Mouse (Mus musculus) A20 (cell line): ENCODE results near the gene Rbm28.
A peak's percentile ranks its signal among the peaks of the same experiment; 100 is the strongest.
"Not testable (repeated sequence)": the region's sequence is repeated elsewhere in the genome, so short reads cannot be mapped to it uniquely, and the experiment has no call there.

Source experiments
- DNase-seq: peaks from one replicate; pipeline ENCODE4 v3.0.0-alpha.2; 2011; ENCODE audit warnings: low read depth, low spot score

Gene Rbm28

DNA sequence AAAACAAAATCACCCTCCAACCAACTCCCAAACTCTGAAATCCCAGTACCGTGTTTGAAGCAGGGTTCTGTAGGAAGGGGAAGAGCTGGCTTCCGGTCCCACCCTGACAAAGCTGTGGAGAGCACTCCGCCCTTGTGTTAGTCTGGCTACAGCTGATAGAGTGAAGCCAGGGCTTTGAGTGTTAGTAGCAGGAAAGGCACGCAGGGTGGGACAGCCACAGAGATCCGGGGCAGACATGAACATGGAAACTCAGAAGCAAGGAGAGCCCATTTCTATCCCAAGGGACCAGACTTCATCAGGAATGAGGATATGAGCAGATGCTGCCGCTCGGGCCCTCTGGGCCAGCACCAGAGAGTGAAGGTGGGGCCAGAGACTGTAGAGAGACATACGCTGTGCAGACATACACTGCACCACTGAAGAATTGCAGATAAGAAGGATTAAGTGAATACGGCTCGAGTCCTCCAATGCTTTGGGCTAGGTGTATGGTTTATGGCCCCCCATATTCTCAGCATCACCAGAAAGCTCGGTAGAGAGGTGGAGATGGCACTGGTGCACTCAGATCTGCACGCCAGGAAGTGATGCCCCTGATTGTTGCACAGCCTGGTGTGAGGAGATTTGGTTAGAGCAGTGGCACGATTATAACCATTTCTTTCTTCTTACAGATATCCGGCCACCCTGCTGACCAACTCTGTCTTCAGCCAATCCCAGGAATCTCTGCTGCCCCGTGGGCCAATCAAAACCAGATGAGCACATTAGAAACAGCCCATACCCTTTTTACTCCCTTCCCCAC is 29.4 kb upstream of the Rbm28 start:
- no peak for DNase-seq

DNA sequence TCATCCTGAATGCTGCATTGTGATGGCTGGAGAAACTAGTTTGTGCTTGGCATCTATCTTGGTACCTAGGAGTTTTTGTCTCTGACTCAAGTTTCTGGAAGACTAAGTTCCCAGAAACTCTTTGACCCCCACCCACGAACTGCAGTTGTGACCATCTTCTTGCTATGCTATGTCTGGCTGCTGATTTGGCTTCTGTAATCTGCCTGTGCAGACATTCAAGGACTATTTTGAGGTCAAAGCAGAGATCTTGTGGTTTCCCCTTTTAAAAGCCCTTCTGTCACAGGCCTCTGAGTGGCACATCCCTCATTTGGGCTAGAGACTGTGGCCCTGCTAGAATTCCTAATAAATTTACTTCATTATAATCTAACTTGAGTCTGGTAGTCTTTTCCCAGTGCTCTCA is 23.1 kb upstream of the Rbm28 start:
- no peak for DNase-seq

DNA sequence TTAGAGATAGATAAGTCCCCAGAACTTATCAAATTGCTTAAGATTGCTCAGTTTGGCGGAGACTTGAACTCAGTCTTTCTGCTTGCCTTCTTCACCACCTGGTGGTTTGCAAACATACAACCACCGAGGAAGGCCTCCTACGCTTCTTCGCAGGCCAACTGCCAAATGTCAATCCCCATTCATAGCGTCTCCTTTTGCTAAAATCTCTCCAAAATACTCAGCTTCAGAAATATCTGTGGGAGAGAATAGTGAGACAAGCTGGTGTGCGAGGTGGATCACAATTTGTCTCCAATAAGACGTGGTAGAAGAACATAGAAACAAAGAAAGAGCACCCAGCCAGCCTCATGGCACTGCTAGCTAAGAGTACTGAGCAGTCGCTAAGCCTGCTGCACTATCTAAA is 15.0 kb upstream of the Rbm28 start:
- no peak for DNase-seq

DNA sequence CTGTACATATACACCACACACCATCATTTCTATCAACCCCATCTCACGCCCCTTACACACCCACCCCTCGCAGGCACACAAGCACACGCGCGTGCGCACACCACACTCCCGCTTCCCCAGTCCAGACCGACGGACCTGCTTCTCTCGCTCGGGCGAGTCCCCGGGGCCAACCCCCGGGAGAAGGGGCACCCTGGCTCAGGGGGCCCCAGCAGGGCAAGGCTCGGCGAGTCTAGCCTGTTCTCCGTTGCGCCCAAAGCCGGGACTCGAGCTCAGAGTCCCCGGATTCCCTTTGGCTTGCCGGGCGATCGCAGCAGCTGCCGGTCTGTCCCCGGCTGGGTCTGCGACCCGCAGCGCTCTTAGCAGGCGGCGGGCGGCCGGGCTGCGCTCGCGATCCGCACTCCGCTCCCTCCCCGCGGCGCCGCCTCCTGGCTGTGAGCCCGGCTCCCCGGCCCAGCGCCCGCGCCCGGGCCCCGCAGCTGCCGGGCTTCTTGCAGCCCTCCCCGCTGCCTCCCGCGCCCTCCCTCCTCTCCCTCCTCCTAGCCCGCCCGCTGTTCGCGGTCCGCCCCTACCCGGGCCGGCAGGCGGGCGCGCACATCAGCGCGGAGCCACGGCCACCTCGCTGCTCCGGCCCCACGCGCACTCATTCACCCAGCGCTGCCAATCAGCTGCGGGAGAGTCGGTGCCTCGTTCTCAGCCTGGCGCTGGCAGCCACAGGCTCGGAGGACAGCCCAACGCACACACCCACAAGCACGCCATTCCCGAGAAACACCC is 14.3 kb upstream of the Rbm28 start, which contains the start of gene Prrt4:
TSS of gene Prrt4 (minus strand) at position 697 of the 771 bp plus-strand sequence.
- no peak for DNase-seq

DNA sequence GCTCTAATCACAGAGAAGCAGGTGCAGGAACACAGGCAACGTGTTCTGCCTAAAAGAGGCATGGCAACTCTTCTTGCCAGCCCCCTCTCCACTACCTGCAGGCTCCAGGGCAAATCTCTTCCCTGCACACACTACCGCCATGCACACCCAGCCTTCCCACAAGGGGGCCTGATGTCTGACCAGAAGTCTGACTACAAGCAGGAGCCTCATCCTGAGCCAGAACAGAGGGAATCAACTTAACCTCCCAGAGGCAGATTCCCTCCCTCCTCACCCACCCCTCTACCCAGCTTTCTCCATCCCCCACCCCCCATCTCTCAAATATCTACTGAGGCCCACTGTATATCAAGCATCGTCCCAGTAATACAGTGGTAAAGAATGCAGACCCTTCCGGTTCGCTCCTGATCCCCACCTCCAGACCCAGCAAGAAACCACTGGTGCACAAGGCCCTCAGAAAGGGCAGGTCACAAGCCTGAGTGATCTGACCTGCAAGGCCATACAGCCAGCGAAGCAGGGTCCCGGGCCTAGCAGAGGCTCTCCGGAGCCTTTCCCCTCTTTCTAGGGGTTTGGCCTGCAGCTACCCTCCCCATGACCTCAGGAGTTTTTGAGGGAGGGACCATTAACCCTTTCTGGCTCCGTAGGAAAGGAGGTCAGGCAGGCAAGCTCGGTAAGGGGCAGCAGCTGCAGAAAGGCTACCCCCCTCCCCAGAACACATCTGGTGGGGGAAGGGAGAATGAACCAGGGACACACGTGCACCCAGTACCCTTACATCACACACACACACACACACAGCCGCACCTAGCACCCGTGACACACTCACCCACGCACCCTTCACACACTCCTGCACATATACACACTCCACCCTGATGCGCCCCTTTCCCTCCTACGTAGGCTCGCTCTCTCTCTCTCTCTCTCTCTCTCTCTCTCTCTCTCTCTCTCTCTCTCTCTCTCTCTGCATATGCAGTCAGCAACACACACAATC is 13.4 kb upstream of the Rbm28 start:
- no peak for DNase-seq

DNA sequence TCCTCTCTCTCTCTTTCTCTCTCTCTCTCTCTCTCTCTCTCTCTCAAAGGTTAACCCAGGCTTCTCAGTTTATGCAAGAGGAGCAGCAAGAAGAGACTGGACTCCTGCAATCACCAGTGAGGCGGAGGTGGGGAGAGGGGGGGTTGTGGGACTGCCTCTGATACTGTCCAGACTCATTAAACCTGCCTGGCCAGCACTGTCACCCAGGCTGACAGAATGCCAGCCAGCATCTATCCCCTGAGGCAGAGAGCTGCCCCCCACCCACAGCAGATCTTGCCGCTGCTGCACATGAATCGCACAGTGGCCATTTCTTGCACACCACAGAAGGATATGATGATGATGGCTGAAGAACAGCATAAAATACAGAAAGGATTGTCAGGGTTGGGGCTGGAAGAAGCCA is 10.3 kb upstream of the Rbm28 start:
- DNase-seq, result no peak

DNA sequence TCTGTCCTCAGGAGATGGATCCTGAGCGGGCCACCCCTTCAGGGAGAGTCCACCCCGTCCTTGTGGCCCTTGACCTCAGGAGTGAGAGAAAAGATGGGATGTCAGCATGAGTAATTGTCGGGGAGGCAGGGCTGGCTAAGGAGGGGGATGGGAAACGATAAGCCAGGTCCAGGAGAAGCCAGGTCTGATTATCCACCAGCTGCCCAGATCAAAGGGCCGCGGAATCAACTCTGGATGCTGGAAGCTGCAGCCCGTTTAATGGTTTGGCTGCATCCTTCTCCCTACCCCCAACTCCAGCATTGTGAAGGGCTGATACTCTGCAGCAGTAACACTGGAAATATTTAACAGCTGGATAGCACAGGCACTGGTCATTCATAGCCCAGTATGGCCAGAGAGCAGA is 9.6 kb upstream of the Rbm28 start:
- no peak for DNase-seq

DNA sequence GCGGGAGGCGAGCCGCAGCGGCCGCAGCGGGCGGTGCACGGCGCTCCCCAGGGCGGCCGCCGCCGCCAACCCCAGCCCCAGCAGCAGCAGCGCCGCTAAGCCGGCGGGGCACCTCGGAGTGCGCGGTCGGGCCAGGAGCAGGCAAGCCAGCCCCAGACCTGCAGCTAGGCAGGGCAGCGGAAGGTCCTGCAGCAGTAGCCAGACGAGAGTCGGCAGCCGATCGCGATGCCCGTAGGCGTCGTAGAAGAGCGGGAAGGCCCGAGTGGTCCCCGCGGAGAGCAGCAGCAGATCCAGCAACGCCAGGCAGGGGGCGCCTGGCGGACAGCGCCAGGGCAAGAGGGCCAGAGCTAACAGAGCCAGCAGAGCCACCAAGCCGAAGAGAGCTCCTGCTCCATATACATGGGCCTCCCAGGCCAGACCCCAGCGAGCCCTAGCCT is 6.2 kb upstream of the Rbm28 start:
- DNase-seq, result peak; percentile 54

DNA sequence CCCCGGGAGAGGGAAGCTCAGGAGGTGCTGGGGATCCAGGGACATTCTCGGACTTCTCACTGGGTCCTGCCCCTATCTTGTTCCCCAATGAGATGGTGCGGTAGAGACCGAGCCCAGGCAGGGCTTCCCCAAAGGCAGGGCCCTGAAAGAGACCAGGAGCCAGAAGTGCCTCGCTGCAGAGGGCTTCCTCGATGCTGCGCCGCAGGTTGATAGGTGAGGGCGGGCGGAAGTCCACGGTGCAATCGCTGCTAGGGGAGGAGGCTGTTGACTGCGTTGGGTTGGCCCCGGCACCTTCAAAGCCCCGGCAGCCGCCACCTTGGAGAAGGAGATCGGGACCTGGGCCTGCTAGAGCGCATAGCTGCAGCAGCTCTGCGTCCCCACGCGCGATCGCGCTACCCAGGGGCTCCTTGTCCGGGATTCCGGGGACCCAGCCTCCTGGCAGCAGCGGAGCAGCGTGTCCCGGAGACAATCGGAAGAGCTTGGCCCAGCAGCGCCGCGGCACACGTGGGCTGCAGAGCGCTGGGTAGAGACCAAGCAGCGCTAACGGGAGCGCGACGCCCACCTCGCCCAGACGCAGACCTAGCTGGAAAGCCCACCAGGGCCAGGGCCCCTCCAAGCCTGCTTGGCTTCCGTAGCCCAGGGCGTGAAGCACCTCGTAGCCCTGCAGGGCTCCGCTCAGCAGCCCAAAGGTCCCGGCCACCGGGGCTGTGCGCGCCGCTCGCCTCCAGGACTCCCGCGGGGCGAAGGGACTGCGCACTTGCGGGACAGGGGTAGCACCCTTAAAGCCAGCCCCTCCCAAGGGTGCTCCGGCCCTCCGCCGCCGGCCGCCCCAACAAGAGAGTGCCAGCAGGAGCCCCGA is 5.5 kb upstream of the Rbm28 start:
- DNase-seq, result no peak

DNA sequence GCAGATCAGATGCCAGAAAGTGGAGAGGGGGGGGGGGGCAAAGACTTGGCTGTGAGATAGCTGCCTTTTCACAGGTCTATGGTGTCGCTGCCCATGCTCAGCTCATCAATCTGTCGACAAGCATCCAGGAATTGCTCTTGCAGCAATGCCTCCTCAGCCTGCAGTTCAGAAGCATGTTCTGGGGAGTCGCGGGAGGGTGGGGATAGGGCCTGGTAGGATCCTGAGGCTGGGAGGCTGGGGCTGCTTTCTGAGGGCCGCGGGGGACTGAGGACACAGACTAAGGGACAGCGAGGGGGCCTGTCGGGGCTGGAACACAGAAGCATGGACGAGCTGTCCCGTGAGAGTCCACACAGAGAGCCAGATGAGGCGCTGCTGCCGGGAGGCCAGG is 4.9 kb upstream of the Rbm28 start:
- DNase-seq, result no peak

DNA sequence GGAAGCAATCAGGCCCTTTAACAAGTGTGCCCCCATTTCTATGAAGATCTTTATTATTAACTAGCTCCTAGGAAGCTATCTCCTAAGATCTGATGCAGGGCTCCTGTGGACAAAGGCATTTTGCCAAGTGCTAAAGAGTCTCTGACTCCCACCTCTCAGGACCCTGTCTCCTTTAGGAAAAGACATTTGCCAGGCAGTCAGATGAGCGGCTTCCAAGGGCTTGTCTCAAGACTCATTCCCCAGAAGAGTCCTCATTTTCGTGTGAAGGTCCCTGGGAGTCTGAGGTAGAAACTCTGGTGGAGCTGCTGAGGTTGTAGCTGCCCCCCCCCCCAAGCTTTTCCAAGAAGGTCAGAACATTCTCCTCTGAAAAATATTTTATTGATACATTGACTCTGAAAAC is 4.1 kb upstream of the Rbm28 start:
- DNase-seq, result no peak

DNA sequence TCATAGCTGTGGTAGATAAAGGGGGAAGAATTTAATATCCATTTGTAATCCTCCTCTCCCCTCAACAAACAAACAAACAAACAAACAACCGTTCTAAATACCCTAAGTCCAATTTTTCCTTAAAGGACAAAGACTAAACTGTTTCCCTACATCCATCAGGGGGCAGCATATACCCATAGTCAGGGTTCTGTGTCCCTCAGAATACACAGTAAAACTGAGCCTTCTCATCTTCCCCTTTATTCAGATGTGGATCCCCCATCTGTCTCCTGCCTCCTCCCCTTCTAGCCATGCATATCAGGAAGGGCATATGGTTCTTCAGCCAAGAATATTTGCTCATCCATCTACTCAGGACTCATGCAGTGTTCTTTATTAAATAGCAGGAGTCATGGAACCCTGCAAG is 1.4 kb upstream of the Rbm28 start:
- peak; percentile 70 for DNase-seq

DNA sequence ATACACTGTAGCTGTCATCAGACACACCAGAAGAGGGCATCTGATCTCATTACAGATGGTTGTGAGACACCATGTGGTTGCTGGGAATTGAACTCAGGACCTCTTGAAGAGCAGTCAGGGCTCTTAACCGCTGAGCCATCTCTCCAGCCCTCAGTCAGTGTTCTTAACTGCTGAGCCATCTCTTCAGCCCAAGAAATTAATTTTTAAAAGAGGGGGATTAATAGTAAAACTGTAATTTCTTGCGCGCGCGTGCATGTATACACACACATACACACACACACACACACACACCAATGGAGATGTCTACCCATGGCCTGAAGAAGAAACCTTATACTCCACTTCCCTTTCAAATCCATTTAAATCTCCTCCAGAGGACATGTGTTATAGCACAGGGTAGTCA is 3.5 kb downstream of the Rbm28 start:
- not testable (repeated sequence) for DNase-seq

DNA sequence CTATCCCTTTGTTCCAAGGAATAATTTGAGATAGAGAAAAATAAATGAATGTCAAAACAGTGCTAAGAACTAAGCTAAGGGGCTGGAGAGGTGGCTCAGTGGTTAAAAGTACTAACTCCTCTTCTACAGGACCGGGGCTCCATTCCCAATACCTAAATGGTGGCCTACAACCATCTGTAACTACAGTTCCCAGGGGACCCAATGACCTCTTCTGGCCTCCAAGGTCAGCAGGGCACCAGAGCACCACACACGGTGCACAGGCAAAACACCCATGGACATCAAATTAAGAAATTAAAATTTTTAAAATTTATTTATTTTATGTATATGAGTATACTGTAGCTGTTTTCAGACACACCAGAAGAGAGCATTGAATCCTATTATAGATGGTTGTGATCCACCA is 4.0 kb downstream of the Rbm28 start:
- DNase-seq, result no peak

DNA sequence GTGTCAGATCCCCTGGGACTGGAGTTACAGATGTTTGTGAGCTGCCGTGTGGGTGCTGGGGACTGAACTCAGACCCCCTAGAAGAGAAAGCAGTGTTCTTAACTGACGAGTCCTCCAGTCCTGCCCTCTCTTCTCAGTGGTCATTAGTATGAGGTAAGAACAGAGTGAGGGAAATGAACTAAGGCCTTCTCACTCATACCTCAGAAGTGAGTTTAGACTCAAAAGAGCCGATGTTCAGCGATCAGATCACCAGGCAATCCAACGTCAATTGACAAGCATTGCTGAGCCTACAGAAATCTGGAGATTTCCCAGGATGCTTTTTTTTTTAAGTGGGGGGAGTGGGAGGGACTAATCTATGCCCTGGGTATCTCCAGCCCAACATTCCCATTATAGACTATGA is 8.5 kb downstream of the Rbm28 start:
- no peak for DNase-seq

DNA sequence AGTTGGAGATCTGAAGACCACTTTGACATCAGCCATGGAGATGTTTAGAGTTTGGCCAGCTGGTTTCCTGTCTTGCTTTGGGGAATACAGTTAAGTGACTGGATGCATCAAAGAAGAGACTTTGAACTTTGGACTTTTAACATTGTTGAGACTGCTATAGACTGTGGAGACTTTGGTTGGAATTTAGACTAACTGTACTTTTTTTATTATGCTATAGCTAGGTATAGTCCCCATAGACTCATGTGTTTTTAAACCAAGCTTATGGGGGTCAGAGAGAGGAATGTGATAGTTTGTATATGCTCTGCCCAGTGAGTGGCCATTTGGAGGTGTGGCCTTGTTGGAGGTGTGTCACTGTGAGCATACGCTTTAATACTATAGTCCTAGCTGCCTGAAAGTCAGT is 14.8 kb downstream of the Rbm28 start:
- DNase-seq, result no peak

DNA sequence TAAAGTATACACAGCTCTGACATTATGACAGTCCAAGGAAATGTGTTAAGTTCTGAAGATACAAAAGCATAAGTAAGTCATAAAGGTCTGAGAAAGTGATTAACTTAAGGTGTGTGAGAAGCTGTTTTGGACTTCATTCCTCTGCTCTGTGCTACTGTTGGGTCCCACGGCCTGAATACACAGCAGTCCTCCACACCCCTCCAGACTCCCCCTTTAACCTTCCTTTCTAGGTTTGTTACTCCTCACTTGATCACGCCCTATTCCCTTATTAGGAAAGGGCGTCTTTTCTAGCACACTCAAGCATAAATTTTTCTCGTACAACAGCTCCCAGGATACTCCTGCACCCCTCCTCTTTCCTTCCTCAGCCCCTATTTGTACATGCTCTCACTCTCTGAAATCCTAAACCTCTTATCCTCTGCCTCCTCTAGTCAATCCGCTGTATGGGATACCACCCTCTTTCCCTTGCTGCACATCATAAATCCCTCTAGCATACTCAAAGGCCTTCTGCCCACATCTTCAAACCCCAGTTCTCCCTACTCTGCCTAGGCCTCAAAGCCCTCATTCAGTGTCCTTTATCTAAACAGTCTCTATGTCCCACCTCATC is 17.3 kb downstream of the Rbm28 start:
- no peak for DNase-seq

DNA sequence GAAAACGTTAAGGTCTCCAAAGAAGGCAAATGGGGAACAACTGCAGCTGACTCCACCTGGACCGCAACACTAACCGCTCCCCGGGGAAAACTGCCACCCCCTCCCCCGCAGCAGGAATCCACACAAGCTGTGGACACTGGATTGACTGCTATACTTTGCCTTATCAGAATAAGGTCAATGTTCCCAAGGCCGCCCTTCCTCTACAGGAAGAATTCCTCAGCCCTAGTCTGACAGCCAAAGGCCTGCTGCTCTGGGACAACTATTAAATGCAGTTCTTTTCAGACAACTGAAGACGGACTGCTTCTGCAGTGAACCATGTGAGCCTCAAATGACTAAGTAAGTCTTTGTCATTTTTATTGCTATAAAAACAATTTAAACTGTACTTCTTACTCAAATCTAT is 18.2 kb downstream of the Rbm28 start:
- no peak for DNase-seq

DNA sequence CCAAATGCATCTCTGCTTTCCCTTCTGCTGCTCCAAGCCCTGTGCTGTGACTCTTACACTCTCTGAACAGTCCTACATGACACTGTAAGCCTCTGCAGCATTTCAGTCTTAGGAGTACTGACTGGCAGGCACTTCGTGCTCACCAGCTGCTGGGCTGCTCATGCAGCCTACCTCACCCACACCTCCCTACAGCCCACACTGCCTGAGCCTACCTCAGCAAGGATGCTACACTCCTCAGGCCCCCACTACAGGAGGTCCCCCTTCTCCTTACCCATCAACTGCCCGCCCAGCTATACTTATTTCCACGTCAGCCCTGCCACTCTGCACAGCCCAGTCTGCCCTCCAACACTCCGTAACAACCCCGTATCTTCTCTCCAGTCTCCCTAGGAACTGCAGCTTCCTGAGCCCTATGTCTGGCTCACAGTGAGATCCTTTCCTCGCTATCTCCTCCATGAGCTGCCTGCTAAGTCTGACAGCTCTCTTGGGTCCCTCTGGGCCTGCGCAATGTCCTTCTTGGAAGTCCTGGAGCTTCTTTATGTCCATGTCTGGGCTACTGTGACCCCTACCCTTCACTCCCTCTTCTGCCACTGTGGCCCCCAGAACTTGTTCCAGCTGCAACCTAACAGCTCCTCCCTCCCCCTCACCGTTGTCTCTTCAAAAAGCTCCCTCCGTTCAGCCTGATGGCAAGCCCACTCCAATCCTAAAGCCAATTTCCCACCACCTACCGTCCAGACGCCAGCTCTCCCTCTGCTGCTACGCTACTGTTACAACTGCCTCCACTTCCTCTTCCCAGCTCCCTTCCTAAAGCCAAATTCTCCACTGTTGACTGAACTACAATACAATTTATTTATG is 19.1 kb downstream of the Rbm28 start:
- no peak for DNase-seq

DNA sequence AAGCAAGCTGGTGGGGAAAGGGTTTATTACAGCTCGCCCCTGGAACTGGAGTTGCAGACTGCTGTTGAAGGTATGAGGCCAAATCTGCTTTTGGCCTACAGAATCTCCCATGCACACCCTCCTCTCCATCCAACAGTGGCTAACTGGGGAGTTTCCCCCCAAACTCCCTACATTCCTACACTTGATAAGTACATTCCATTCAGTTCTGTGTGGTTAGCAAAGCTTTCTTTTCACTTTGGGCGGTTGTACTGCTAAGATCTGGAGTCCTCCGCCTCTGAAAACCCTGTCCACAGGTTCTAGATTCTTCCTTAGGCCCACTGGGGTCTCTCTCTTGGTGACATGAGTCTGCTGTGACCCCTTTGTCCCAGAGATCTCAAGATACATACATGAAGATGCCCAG is 19.8 kb downstream of the Rbm28 start:
- no peak for DNase-seq
